Mouse (Mus musculus) embryo, embryonic 10 days (tissue): ENCODE measurements around the gene Spag16.
"Not testable (repeated sequence)": the region's sequence is repeated elsewhere in the genome, so short reads cannot be mapped to it uniquely, and the experiment has no call there.

Source experiments
- DNase-seq: peaks from one replicate; pipeline ENCODE4 v3.0.0-alpha.2; 2015; ENCODE audit warnings: low spot score

Gene Spag16

DNA sequence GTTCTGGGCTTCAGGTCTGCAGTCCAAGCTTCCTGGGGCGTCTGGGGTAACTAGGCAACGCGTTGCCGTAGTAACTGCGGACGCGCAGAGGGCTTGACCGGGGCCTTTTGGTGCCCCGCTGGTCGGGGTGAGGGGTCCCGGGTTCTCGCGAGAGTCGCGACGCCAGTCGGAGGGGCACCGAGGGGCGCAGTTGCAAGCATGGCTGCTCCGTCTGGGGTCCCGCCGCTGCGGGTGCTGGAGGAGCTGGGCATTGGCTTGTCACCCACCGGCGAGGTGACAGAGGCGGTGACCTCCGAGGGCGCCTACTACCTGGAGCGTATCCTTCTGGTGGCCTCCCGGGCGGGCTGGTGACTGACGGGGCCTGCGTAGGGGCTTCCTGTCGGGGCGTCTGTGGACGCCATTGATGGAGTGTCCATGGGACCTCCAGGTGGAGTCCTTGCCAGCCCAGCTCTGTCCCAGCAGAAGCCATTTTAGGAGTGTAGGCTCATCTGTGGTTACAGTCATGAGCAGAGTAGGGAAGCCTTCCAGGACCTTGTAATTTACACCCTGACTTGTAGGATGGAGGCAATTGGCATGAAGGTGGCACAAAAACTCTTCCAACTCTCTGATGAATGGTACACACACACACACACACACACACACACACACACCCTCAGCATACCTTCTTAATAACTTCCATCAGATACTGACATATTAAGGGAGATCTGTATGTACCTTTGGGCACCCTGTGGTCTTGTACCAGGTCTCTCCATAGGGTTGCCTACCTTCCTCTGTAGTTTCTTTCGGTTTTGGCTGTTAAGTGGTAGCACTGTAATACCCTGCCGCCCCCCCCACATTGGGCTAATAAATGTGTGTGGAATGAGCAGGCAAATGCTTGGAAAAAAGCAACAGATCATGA lies at the start of gene Spag16:
Spag16 (plus strand) TSS at position 165 of the 898 bp plus-strand sequence.
- DNase-seq: peak; percentile 90

DNA sequence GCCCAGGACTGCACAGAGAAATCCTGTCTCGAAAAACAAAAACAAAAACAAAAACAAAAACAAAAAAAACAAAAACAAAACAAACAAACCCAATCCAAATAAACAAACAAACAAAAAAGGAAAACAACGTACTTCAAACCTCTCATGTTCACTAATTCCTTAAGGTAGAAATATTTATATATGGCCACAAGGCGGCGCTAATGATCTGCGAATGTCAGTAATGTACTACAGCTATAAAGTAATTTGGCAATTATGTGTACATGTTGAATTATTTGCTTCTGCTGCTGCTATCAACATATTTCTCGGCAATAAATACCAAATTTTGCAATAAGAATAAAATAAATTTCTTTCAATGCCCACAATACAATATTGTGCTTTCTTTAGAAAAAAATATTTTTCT lies 41.6 kb upstream of the Spag16 start:
- peak; percentile 76 for DNase-seq

DNA sequence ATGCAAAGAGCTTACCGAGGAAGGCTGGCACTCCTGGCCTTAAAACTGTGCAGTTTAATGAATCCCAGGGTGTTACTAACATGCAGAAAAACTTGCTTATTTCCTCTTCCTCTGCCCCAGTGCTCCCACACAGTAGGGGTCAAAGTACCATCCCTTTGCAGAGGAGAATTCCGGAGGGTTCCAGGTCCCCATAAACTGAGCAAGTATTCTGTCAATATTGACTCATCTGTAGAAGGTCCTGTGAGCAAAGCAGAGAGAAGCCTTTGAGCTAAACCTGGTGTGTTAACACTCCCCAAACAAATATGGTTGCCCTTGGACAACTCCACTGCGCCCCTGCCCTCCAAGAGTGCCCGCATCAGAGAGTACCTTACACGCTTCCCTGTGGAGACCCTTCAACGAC lies 40.1 kb upstream of the Spag16 start:
- no peak for DNase-seq

DNA sequence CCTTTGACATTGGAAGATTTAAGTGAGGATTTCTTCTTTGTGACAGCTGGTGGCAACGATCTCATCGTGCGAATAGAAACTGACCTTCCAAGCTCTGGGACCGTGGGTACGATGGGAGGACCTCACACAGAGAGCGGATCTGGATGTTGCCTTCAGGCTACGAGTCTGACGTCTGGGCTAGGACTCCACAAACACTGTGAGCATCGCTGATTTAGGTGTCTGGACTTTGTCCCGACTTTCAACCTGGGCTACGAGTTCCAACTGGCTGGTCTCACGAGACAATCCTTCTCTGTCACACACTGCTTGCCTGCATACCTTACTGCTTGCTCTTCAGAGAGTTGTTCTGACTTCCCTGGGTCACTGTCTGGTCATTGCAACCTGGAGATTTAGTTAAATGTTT lies 39.4 kb upstream of the Spag16 start:
- DNase-seq: peak; percentile 17

DNA sequence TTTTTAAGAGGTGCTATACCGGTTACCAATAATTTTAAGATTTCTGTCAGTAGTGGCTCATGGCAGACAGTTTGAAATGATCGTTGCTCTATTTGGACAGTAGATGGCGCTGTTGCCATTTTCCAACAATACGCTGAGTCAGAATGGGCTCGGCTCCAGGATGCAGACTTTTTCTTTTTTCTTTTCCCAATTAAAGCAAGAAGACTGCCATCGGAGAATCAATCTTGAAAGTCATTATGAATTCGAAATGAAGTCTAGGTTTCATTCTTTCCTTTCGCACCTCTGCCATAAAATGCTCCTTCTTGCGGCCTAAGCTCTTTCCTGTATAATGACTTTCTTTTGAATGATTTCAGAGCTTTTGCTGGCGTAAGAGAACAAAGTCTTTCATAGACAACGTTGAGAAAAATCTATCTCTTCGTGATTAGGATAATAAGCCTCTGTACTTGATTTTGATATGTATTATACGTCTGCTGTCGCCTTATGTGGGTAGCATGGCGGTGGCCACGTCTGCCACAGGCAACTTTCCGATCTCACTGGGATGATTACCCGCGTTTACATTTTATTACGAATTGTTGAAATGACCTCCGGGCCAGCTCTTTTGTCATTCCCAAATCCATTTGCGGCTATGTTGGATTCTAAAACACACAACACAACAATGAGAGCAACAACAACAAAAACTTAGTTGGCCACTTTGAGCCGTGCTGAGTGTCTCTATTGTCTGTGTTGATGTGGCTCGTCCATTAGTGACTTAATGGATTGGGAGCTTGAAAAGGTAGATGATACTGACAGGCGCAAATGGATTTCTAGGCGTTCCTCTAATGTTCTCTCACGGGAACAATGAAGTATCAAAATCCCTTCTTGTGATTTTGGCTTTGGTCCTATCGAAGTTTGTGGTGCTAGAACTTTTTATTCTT lies 36.2 kb upstream of the Spag16 start:
- DNase-seq: peak; percentile 89

DNA sequence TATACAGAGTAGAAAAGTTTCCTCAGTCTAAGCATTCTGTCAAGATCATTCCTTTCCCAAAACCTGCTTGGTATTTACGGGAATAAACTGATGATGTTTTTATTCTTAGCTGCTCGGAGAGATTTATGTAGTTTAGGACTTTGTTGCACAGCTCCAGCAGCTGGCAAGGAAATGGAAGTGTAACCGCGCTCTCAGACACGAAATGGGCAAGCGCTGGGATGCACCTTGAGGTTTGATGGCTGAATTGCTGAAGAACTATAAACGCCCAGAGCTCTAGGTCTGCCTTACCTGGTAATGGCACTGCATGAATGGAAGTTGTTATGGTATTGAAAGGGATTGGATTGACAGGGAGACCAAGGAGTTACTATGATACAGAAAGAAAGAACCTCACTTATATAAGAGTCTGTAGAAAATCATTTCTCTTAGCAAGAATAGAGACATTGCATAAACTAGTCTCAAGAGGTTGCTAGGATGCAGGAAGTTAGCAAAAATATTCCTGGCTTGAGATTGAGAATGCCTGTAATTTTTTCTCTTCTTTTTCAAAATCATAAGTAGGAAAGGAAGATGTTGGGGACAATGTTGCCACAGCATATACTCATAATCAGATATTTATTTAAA lies 27.7 kb upstream of the Spag16 start:
- no peak for DNase-seq

DNA sequence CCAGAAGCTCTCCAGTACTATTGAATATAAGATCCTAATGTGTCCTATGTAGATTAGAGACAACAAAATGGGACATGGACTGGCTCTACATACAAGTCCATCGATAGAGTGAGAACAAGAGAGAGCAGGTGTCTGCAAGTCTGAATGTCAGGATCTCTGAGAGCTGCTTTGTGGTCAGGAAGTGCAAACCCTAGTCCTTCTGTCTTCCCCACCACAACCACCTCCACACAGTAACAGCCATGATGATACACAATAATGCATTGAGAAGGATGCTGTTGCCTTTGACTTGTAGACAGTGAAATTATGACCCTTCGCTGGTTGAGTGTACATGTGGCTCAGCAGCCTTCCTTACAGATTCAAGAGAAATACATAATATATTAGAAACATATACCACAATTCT lies 16.6 kb upstream of the Spag16 start:
- no peak for DNase-seq

DNA sequence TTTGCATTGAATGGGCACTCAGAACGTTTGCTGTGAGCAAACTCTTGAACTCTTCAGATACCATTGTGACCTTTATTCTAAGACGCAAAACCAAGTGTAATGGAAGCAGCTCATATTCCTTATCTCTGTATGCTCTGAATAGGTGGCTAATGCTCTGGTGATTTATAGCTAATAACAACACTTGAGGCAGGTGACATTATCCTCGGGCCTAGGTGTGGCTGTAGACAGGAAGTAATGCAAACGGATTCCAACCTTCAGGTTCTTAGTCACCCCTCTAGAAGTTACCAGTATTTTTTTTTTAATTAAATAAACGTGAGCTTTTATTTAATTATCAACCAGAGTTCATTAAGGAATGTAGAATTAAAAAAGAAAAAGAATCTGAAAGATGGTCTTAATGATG lies 1.1 kb upstream of the Spag16 start:
- DNase-seq: not testable (repeated sequence)

DNA sequence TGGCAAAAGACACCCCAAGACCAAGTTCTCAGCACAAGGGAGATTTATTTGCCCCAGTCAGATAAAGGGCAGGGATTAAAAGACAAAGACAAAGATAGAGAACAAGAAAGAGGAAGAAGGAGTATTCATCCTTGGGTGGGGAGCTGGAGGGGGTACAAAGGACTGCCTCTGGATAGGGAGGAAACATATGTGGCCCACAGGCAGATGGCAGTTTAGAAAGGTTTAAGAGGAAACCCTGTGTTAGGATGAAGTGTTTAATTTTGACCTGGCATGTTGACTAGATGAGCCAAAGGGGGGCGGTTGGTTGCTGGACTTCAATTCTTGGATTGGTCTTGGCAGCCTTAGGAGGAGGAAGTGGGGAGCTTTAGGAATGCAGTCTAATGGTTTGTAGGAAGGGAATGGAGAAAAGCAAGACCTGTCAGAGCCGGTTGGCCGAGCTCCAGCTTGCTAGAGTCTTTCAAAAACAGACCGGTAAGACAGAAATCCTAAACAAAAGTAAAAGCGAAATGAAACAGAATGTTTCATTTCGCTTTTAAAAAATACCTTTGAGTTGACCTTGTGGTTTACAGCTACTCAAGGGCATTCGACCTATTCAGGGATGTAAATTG lies 2.2 kb downstream of the Spag16 start:
- no peak for DNase-seq

DNA sequence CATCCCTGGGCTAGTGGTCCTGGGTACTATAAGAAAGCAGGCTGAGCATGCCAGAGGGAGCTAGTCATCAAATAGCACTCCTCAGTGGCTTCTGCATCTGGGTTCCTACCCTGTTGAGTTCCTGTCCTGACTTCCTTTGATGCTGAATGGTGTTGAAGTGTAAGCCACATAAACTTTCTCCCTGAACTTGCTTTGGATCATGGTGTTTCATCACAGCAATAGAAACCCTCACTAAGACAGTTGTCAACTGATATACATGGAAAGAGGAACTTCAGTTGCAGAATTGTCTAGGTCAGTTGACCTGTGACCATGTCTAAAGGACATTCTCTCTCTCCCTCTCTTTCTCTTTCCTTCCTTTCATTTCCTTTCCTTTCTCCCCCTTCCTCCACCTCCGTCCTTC lies 3.8 kb downstream of the Spag16 start:
- DNase-seq: no peak

DNA sequence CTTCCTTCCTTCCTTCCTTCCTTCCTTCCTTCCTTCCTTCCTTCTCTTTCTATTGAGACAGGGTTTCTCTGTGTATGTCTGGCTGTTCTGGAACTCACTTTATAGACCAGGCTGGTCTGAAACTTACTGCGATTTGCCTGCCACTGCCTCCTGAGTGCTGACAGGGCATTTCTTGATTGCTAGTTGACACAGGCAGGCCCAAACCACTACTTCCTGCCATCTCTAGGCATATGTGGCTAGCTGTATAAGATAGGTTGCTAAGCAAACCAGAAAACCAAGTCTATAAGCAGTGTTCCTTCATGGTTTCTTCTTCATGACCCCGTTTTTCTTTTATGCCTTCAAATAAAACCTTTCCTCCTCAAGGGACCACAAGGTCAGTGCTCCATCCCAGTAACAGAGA lies 4.2 kb downstream of the Spag16 start:
- no peak for DNase-seq

DNA sequence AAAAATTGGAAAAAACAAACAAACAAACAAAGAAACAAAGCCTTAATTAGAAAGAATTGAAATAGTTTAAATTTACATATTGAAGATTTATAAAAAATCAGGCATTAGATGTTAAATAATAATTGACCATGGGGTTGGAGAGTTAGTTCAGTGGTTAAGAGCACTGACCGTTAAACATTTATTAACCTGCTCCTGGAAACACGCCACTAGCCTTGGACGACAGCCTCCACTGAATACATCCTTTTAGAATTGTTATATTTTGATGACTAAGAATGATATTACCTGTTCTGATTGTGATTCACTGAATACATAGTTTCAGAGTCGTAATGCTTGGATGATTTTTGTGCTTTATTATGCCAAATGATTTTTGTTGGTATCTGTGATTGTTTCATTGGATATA lies 6.7 kb downstream of the Spag16 start:
- not testable (repeated sequence) for DNase-seq

DNA sequence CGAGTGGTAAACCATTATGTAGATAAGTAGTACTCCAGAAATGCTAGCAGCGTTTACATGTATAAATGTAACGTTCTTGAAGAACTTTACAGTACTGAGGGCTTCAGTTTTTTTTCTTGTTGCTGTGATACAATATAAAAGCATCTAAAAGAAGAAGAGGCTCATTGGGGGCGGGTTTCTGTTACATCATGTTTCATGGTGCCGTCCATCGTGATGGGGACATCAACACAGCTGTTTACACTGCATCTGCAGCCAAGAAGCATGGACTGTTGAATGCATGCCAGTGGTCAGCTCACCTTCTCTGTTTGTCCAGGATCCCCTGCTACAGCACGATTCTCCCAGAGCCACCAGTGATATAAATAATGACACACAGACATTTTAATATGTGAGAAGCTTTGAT lies 26.7 kb downstream of the Spag16 start:
- DNase-seq: no peak

DNA sequence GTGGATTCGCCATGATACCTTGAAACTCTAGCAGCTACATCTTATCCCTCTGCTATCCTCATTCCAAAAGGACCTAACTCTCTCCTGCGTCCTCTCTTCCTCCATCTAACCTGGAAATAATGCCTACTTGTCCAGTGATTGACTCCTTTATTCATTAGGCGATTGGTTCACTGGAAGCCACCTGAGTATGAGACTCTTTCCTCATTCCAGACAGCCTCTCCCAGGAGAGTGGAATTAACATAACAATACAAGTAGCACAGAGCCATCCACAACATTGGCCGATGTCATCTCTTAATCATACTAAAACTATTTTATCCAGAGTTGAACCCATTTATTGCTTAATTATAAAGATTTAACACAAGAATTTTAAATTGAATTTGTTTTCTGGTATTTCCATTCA lies 41.0 kb downstream of the Spag16 start:
- DNase-seq: no peak

DNA sequence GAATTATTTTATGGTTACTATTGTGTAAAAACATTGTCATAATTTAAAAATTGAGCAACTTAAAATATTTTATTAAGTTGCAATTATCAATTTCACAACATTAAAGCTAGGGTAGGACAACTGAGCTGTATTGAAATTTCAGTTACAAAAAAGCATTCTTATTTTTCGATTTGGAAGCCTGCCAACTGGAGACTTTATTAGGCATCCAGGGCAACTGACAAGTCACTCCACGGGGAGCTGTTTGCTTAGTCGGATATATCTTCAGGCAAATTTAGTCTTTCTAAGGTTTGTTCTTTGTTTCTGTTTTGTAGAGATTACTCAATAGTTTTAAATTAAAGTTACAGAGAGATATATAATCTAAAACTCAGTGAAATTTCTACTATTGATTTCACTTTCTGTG lies 129.8 kb downstream of the Spag16 start:
- no peak for DNase-seq

DNA sequence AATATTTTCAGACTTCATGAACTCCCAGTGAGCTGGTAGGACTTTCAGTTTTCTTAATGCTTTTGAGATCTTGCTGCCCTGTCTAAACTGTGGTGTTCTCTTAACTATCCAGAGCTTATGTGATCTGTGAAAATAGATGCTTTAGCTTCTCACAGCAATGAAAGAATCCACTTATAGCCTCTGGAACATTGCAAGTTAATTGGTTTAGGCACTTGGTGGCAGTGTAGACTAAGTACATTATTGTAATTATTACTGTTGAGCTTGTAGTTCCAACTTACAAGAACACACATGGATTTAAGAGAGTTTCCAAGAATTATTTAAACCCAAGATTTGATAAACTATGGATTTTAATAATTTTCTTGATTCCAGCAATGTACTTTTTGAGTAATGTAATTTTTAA lies 170.1 kb downstream of the Spag16 start:
- no peak for DNase-seq

DNA sequence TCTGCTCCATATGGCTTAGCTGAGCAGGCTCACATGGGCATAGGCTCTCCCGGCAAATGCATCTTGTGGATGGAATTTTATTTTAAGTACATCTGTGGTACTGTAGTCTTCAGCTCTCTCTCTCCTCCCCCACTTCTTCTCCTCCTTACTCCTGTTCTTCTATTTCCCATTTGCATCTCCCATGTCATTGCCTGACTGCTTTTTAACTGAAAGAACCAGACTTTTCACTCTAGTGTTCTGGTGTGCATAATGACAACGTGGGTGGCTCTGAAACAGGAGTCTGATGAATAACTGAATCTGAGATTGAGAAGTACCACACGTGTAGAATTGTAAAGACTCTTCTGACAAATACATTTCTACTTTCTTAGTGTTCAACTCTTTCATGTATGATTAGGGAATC lies 186.2 kb downstream of the Spag16 start:
- DNase-seq: no peak

DNA sequence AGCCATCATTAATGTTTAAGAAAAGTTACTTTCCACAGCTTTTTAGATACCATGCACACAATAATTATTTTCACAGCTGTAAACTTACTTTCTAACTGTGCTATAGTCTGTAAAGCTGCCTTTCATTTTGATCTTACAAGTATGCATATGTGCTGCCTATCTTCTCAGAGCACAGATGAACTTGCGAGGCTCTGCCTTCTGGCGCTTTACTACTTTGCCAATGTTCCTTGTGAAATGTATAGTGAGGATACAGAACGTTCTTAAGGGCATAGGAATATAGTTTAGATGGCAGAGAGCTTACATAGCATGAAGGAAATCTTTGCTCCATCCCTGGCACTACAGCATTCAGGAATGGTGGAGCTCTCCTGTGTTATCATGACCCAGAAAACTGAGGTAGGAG lies 210.6 kb downstream of the Spag16 start:
- no peak for DNase-seq

DNA sequence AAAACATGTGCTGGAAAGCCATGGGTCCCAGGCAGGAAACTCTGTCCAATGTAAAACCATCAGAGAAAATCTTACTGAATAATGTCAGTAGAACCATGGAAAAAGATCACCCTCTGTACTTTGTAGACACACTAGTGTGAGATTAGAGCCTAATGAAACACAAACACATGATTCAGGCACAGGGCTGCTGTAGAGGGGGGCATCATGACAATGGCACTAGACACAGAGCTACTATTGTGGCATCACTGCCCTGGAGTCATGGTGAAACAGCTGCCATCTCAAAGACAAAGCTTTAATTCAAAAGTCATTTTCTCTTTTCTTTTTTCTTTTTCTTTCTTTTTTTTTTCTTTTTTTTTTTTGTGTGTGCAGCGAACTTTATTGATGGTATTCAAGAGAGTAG lies 240.6 kb downstream of the Spag16 start:
- no peak for DNase-seq

DNA sequence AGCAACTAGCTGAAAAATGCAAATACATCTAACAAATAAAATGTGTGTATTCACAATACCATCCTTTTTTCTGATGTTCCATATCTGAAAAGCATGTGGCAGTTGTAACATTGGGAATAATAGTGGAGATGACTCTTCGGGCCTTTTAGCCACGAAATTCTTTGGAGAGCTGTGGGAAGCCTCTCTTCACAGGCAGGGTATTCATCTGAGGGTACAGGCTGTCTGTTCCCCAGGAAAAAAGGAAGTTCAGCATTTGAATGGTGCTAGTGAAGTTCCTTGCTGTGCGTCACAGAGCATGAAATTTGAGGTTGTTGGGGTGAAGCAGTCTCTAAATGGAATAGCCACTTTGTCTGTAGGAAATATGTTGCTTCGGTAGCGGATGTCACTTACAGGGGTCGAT lies 246.7 kb downstream of the Spag16 start:
- peak; percentile 38 for DNase-seq

DNA sequence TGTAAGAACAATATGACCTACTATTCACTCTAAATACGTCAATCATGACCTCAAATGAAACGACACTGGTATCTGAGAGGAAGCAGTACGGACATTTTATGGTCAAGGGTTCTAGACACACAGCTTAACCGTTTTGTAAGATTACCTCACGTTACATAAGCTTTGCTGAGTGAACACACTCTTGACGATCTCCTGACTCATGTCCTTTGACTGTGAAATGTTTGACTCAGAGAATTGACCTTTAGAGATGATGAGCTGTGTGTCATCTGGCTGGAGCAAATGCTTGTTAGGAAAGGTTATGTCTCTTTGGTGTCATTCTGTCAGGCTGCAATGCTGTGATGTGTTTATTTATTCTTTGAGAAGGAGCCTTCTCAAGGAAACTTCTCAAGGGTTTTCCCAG lies 252.0 kb downstream of the Spag16 start:
- DNase-seq: no peak

DNA sequence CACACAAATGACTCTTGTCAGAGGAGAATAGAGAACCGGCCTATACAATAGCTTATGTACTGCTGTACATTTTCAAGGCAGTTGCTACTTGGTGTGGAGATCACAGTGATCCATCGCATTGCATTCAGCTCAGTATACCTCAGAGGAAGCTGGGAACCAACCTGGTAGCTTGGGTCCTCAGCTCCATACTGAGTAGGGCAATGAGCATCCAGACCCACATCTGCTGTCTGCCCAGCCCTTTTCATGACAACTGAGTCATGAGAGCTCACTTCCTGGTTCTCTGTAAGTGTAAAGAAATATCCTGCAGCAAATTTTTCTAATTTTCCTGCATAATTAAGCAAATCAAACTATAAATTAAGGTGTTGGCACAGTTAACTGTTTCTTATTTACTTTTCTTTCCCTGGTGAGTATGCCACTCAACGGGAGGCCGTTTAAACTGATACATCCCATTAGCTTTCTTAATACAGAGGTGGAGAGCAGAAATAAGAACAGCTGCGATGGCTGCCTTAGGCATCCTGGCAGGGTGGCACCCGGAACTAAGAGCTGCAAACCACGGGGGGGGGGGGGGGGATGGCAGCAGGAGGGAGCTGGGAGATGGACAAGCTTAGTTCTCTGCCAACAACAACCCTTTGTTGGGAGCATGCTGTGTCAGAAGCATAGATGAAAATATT lies 255.6 kb downstream of the Spag16 start:
- no peak for DNase-seq
